Mouse (Mus musculus): ENCODE measurements around the gene Ccm2l.

Ccm2l gene

GRCm38 (mm10) chr2:153047828-153048465 is 17.8 kb upstream of the Ccm2l start:
- POLR2A ChIA-PET, result interaction anchor here in 1 of 4 experiments (0.6 kb wide), 1 partner anchor 108 kb away, joined by 3 read pairs; no protein-coding TSS in a partner anchor

GRCm38 (mm10) chr2:153049288-153049996 is 16.3 kb upstream of the Ccm2l start:
- ChIA-PET POLR2A (no interaction called here), CTCF (interaction anchor here in 3 of 4 experiments (0.6 to 2.1 kb wide), 4 partner anchors 19 to 645 kb away, joined by 3 to 9 read pairs (median 3); no protein-coding TSS in a partner anchor)

More at GRCm38 (mm10) chr2:153047828-153048465, 17.8 kb upstream of the Ccm2l start:
- CTCF ChIA-PET, result interaction anchor here in 1 of 4 experiments (1.2 to 1.3 kb wide), 2 partner anchors 9 to 33 kb away, joined by 4 read pairs; no protein-coding TSS in a partner anchor

- POLR2A ChIA-PET, result interaction anchor here in 1 of 4 experiments (1.2 kb wide), 1 partner anchor 17 kb away, joined by 3 read pairs; no protein-coding TSS in a partner anchor
- CTCF ChIA-PET, result interaction anchor here in 3 of 4 experiments (0.6 to 2.1 kb wide), 4 partner anchors 18 to 1044 kb away, joined by 3 to 9 read pairs (median 3); no protein-coding TSS in a partner anchor
Measured at GRCm38 (mm10) chr2:153049997-153050358, 15.8 kb upstream of the Ccm2l start.

- ChIA-PET CTCF (interaction anchor here (0.6 to 3.2 kb wide), 6 partner anchors 17 to 92 kb away, joined by 3 to 14 read pairs (median 4); no protein-coding TSS in a partner anchor), POLR2A (interaction anchor here in 1 of 4 experiments (1.0 to 1.2 kb wide), 2 partner anchors 9 to 16 kb away, joined by 3 read pairs; no protein-coding TSS in a partner anchor)
Measured at GRCm38 (mm10) chr2:153051095-153051494, 14.7 kb upstream of the Ccm2l start.

GRCm38 (mm10) chr2:153051537-153051936 is 14.2 kb upstream of the Ccm2l start:
- CTCF ChIA-PET, result interaction anchor here (0.6 to 3.2 kb wide), 9 partner anchors 16 to 434 kb away, joined by 3 to 14 read pairs (median 4); no protein-coding TSS in a partner anchor
- POLR2A ChIA-PET, result interaction anchor here in 1 of 4 experiments (0.5 to 1.5 kb wide), 2 partner anchors 20 to 552 kb away, joined by 3 to 4 read pairs; no protein-coding TSS in a partner anchor

- POLR2A ChIA-PET, result interaction anchor here in 2 of 4 experiments (0.6 to 1.5 kb wide), 6 partner anchors 18 to 1478 kb away, joined by 3 to 4 read pairs (median 3); partner anchors contain the start of gene Xkr7 (in 1 of the 2)
Measured at GRCm38 (mm10) chr2:153052700-153053351, 12.9 kb upstream of the Ccm2l start.

GRCm38 (mm10) chr2:153053896-153054295 is 11.9 kb upstream of the Ccm2l start:
- POLR2A ChIA-PET, result interaction anchor here in 1 of 4 experiments (1.2 kb wide), 1 partner anchor 17 kb away, joined by 3 read pairs; no protein-coding TSS in a partner anchor

More at GRCm38 (mm10) chr2:153052700-153053351, 12.9 kb upstream of the Ccm2l start:
- CTCF ChIA-PET, result interaction anchor here (0.5 to 3.2 kb wide), 16 partner anchors 10 to 1355 kb away, joined by 3 to 14 read pairs (median 4); partner anchors contain the start of genes Foxs1 (in 1 of the 4) and Snta1 (in 1 of the 4)

GRCm38 (mm10) chr2:153055270-153055920 is 10.4 kb upstream of the Ccm2l start:
- ChIA-PET POLR2A (interaction anchor here in 2 of 4 experiments (0.7 to 2.6 kb wide), 3 partner anchors 12 to 144 kb away, joined by 4 to 12 read pairs (median 5); no protein-coding TSS in a partner anchor), CTCF (interaction anchor here (0.7 to 3.0 kb wide), 10 partner anchors 13 to 230 kb away, joined by 3 to 15 read pairs (median 3); no protein-coding TSS in a partner anchor)

More at GRCm38 (mm10) chr2:153053896-153054295, 11.9 kb upstream of the Ccm2l start:
- CTCF ChIA-PET, result interaction anchor here in 3 of 4 experiments (0.6 to 3.2 kb wide), 9 partner anchors 13 to 208 kb away, joined by 3 to 14 read pairs (median 5); no protein-coding TSS in a partner anchor

- ChIA-PET CTCF (interaction anchor here in 1 of 4 experiments (0.8 kb wide), 1 partner anchor 22 kb away, joined by 3 read pairs; no protein-coding TSS in a partner anchor), POLR2A (no interaction called here)
Measured at GRCm38 (mm10) chr2:153058365-153058764, 7.4 kb upstream of the Ccm2l start.

- ChIA-PET CTCF (interaction anchor here in 2 of 4 experiments (1.1 to 1.7 kb wide), 3 partner anchors 11 to 21 kb away, joined by 3 to 5 read pairs (median 4); no protein-coding TSS in a partner anchor), POLR2A (interaction anchor here in 2 of 4 experiments (0.7 to 1.4 kb wide), 5 partner anchors 9 to 110 kb away, joined by 3 to 4 read pairs (median 3); no protein-coding TSS in a partner anchor)
Measured at GRCm38 (mm10) chr2:153060216-153060615, 5.5 kb upstream of the Ccm2l start.

- POLR2A ChIA-PET, result interaction anchor here in 2 of 4 experiments (0.5 to 0.8 kb wide), 3 partner anchors 30 to 1522 kb away, joined by 3 to 4 read pairs (median 3); no protein-coding TSS in a partner anchor
- CTCF ChIA-PET, result interaction anchor here in 2 of 4 experiments (0.6 to 1.6 kb wide), 3 partner anchors 11 to 615 kb away, joined by 3 to 5 read pairs (median 4); no protein-coding TSS in a partner anchor
Measured at GRCm38 (mm10) chr2:153063394-153063793, 2.4 kb upstream of the Ccm2l start.

- CTCF ChIA-PET, result interaction anchor here in 2 of 4 experiments (0.6 to 1.6 kb wide), 2 partner anchors 78 to 616 kb away, joined by 3 to 5 read pairs; no protein-coding TSS in a partner anchor
- POLR2A ChIA-PET, result interaction anchor here in 1 of 4 experiments (0.6 kb wide), 2 partner anchors 492 to 1523 kb away, joined by 4 read pairs; no protein-coding TSS in a partner anchor
Measured at GRCm38 (mm10) chr2:153064190-153064970, 1.4 kb upstream of the Ccm2l start.

GRCm38 (mm10) chr2:153066991-153067390 is 1.2 kb downstream of the Ccm2l start:
- CTCF ChIA-PET, result interaction anchor here in 3 of 4 experiments (0.6 to 1.8 kb wide), 10 partner anchors 9 to 398 kb away, joined by 3 to 10 read pairs (median 4); partner anchors contain the start of gene H13 (in 1 of the 3)
- POLR2A ChIA-PET, result interaction anchor here in 2 of 4 experiments (0.7 to 2.7 kb wide), 4 partner anchors 9 to 101 kb away, joined by 3 to 12 read pairs (median 4); no protein-coding TSS in a partner anchor

GRCm38 (mm10) chr2:153070762-153071490 is 5.2 kb downstream of the Ccm2l start:
- CTCF ChIA-PET, result interaction anchor here (0.6 to 3.0 kb wide), 34 partner anchors 9 to 387 kb away, joined by 3 to 26 read pairs (median 4); no protein-coding TSS in a partner anchor

More at GRCm38 (mm10) chr2:153070762-153071490, 5.2 kb downstream of the Ccm2l start:
- POLR2A ChIA-PET, result interaction anchor here in 2 of 4 experiments (0.7 to 2.8 kb wide), 12 partner anchors 10 to 384 kb away, joined by 3 to 11 read pairs (median 3); partner anchors contain the start of genes Mcts2 (in 1 of the 2) and Xkr7 (in 1 of the 2)
